Mouse (Mus musculus): Measurements from ENCODE around the gene Panx1.
A peak's percentile ranks its signal among the peaks of the same experiment; 100 is the strongest.

DNA sequence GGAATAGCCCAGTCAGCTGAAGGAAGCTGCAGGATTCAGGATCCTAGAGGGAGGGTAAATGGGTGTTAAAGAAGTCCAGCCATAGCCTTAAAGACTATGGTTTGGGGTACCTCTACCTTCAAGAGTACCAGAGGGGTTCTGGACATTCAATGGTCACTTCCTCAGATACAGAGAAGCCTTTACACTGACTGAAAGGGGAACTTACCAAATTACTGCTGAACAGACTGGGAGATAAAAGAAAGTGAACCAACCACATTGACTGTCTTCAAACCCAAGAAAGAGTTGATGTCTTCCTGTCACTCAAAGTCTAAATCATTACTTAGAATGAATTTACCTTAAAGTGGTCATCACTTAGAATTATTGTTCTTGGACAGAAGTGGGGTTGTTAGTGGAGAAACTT, 62.6 kb downstream of the Panx1 start:
- no peak for TF ChIP-seq USF2 (IDR thresholded peaks at IDR 0.05; ENCODE audit: borderline replicate concordance in 1 of 2, insufficient read depth in 1 of 2, low read depth in 1 of 2, low read length in 2 of 2)
- no peak for TF ChIP-seq GABPA (IDR thresholded peaks at IDR 0.05; ENCODE audit: low read depth, low read length)
- no peak for TF ChIP-seq MXI1 (IDR thresholded peaks at IDR 0.05; ENCODE audit: low read depth, low read length)
- TF ChIP-seq CTCF (IDR thresholded peaks at IDR 0.05 in 2 of 3, conservative IDR thresholded peaks at IDR 0.05 in 1 of 3; ENCODE audit: control insufficient read depth in 1 of 3, insufficient read depth in 1 of 3, low read depth in 2 of 3, low read length in 3 of 3, poor library complexity in 1 of 3, severe bottlenecking in 1 of 3), result no peak
- TF ChIP-seq CHD1 (IDR thresholded peaks at IDR 0.05; ENCODE audit: low read depth, low read length), result no peak
- TF ChIP-seq RAD21 (IDR thresholded peaks at IDR 0.05; ENCODE audit: low read depth, low read length), result no peak
- peak; percentile 7 to 53; a peak in 2 of 4 replicates for TF ChIP-seq EP300 (IDR thresholded peaks at IDR 0.05; ENCODE audit: low read depth in 1 of 2, low read length in 2 of 2)
- TF ChIP-seq ZNF384 (IDR thresholded peaks at IDR 0.05; ENCODE audit: low read depth, low read length), result no peak
- no peak for TF ChIP-seq POLR2A (IDR thresholded peaks at IDR 0.05; ENCODE audit: control insufficient read depth in 1 of 2, insufficient read depth in 1 of 2, low read depth in 1 of 2, low read length in 2 of 2, poor library complexity in 1 of 2)
- TF ChIP-seq MAFK (IDR thresholded peaks at IDR 0.05; ENCODE audit: borderline replicate concordance, low read depth, low read length), result no peak
